Mouse (Mus musculus): ENCODE results near the gene Wdr1. TPM values are rescaled to one million over a fixed set of nuclear protein-coding genes. Genes with fewer than 3 reads are reported as not detected.

The Wdr1 gene
- polyA plus RNA-seq, 1 experiment from 2014 or later = 153 TPM

DNA sequence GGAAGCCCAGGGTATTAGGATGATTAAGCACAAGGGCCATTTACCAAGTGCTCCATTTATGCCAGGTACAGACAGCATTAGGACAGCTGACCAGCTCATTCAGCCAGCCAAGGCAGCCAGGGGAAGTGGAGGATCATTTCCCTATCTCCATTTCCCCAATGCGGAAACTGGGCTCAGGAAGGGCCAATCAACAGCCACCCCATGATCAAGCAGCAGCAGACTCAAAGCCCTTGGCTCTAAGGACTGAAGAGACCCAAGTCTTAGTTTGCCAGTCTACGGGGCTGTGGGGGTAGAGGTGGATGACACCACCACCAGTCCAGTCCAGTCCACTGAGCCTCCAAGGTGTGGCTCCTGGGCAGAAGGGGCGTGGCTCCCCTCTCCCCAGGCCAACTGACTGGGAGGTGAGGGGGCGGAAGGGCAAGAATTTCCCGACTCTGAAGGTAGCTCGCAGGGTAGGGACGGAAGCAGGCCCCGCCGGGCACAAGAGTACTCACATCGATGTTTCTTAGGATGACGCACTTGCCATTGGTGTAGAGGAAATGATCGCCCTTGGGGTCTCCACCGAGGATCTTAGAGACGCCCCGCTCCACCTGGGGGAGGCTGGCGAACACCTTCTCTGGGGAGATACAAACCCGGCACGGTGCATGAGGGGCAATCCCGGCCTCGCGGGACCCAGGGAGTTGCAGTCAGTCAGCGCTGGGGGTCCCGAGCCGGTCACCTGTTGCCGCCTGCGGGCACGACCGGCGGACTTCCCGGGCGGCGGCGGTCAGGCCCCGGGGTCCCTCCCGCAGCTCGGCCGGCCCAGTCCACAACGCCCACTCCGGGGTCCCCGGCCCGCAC lies 2.2 kb downstream of the Wdr1 start:
- Histone ChIP-seq H3K27me3 (no peaks in the 10 kb centered on the region), H3K9ac (peak overlapping the region; percentile 94), H3K36me3 (replicated peaks) (peaks cover 37% of the 10 kb centered on the region), H3K27ac (peak overlapping the region; percentile 92), H3K4me2 (peak overlapping the region; percentile 64), H3K9me3 (no peaks in the 10 kb centered on the region), H3K4me1 (peaks cover 24% of the 10 kb centered on the region), H3K4me3 (replicated peaks) (peak overlapping the region; percentile 94)
- WGBS = 1% methylated on average over 40 of the region's 41 CpGs
- peak; percentile 49 for ATAC-seq (ENCODE audit: low FRiP score)

DNA sequence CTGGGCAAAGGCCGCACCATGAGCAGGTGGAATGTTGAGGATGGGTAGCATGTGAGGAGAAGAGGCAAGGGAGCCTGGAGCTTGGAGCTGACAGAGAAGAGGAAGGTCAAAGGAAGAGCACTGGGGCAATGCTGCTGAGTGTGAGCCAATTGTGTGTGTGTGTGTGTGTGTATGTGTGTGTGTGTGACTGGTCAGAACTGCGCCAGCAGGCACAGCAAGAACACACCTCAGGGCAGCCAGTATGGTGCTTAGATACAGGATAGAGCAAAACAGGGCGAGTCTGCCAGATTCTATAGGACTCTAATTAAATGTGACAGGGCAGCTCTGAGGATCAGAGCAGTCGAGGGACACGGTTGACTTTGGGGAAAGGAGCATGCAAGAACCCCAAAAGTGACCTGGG lies 4.2 kb downstream of the Wdr1 start:
- Histone ChIP-seq H3K27ac (no peak overlapping the region), H3K9ac (no peak overlapping the region), H3K9me3 (no peaks in the 10 kb centered on the region), H3K36me3 (replicated peaks) (peaks cover 54% of the 10 kb centered on the region), H3K4me3 (replicated peaks) (no peak overlapping the region), H3K27me3 (no peaks in the 10 kb centered on the region), H3K4me2 (no peak overlapping the region), H3K4me1 (peaks cover 24% of the 10 kb centered on the region)
- 85% methylated on average over 5 of the region's 5 CpGs for WGBS
- no peak for ATAC-seq (ENCODE audit: low FRiP score)

DNA sequence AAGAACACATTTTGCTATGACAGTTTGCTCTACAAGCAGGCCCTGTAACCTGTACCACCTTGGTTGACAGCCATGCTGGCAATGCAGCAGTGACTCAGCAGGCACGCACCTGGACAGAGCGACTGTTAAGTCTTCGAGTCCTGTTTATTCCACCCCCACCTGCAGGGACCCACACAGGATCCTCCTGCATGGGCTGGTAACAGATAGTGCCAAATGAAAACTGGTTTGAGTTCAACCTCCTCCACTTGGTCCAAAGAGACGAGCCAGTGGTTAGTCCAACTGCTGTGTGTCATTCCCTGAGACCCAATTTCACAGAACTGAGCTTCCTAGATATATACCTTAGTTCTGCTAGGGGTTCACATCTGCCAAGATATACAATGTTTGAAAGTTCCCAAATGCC lies 5.2 kb downstream of the Wdr1 start:
- no peak overlapping the region for H3K4me2 ChIP-seq
- no peaks in the 10 kb centered on the region for H3K9me3 ChIP-seq
- H3K4me1 ChIP-seq = peaks cover 24% of the 10 kb centered on the region
- H3K36me3 ChIP-seq (replicated peaks) = peaks cover 54% of the 10 kb centered on the region
- H3K27ac ChIP-seq = no peak overlapping the region
- 95% methylated on average over 4 of the region's 4 CpGs for WGBS
- H3K4me3 ChIP-seq (replicated peaks) = no peak overlapping the region
- ATAC-seq (ENCODE audit: low FRiP score) = no peak
- H3K27me3 ChIP-seq = no peaks in the 10 kb centered on the region
- H3K9ac ChIP-seq = no peak overlapping the region

DNA sequence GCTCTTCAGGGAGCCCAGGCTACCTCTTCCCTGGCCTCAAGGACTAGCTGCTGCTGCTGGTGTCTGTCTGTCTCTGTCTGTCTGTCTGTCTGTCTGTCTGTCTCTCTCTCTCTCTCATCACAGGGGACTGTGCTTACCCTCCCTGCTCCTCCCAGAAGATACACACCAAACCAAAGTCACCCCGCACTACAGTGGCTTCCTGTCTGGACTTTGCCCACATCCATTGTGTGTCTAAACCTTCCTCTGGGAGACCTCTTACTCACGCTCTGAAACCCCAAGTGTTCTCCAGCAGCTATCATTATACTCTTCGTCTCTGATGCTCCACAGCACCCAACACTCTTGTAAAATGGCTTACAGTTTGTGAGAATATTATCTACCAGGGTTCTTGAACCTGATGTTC lies 6.6 kb downstream of the Wdr1 start:
- WGBS = 92% methylated on average over 3 of the region's 3 CpGs
- H3K9me3 ChIP-seq = no peaks in the 10 kb centered on the region
- H3K9ac ChIP-seq = no peak overlapping the region
- no peak overlapping the region for H3K4me3 ChIP-seq (replicated peaks)
- no peak overlapping the region for H3K27ac ChIP-seq
- peaks cover 62% of the 10 kb centered on the region for H3K36me3 ChIP-seq (replicated peaks)
- peaks cover 16% of the 10 kb centered on the region for H3K4me1 ChIP-seq
- no peak for ATAC-seq (ENCODE audit: low FRiP score)
- H3K4me2 ChIP-seq = no peak overlapping the region
- H3K27me3 ChIP-seq = no peaks in the 10 kb centered on the region

DNA sequence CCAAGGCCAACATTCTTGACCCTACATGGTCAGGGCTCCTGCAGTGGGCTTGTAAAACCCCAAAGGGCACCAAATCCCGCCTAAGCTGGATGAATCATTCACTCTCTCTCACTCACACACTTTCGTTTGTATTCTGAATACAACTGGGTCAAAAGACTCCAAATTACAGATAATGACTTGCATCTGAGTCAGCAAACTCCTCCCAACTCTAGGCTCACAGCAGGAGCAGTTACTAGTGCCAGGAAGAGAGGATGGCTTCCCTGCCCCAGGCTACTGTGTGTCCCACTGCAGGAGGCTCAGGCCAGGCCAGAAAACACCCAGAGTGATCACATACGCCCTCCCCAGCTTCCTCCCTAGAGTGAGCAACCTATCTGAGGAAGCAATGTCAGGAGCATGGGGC lies 9.1 kb downstream of the Wdr1 start:
- no peak overlapping the region for H3K4me3 ChIP-seq (replicated peaks)
- H3K9me3 ChIP-seq = no peaks in the 10 kb centered on the region
- H3K9ac ChIP-seq = no peak overlapping the region
- H3K36me3 ChIP-seq (replicated peaks) = peaks cover 77% of the 10 kb centered on the region
- no peaks in the 10 kb centered on the region; the same call in 1 of the 2 replicates for H3K4me1 ChIP-seq
- ATAC-seq (ENCODE audit: low FRiP score) = no peak
- WGBS = 61% methylated on average over 3 of the region's 3 CpGs
- H3K4me2 ChIP-seq = no peak overlapping the region
- H3K27me3 ChIP-seq = no peaks in the 10 kb centered on the region
- no peak overlapping the region for H3K27ac ChIP-seq

DNA sequence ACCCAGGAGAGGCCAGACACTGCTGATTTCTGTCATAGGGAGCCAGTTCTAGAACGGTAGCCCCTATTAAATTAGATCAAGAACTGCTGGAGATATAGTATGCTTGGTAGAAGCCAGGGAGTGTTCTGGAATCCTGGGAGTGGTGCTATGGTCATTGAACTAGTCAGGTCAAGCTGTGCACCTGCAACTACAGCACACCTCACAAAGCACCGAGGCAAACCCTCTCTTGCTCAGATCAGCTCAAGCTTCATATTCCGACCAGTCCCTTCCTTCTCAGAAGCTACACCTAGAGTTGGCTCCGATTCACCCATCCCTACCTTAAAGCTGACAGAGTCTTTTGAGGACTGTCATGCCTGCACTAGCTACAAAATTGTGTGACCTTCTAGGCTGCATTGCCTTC lies 9.5 kb downstream of the Wdr1 start:
- H3K4me2 ChIP-seq = no peak overlapping the region
- no peak for ATAC-seq (ENCODE audit: low FRiP score)
- 94% methylated on average over 4 of the region's 4 CpGs for WGBS
- no peaks in the 10 kb centered on the region for H3K27me3 ChIP-seq
- H3K9ac ChIP-seq = no peak overlapping the region
- no peak overlapping the region for H3K4me3 ChIP-seq (replicated peaks)
- H3K36me3 ChIP-seq (replicated peaks) = peaks cover 77% of the 10 kb centered on the region
- H3K4me1 ChIP-seq = no peaks in the 10 kb centered on the region
- H3K27ac ChIP-seq = no peak overlapping the region
- no peaks in the 10 kb centered on the region for H3K9me3 ChIP-seq

DNA sequence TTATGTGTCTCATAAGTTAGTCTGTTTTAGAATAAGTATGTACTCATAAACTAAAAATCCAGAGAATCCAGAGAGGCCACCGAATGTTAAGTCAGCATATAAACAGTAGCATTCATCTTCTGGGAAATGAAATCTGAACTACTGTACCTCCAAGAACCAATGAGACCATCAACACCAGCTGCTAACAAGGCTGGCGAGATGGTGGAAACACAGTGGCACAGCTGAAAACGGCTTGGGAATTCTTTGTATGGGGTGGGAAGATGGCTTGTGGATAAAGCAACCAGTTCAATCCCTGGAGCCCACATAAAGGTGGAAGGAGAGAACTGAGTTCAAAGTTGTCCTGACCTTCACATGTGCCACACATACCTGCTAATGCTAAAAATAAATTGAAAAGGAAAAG lies 10.4 kb downstream of the Wdr1 start:
- Histone ChIP-seq H3K9me3 (no peaks in the 10 kb centered on the region), H3K4me2 (no peak overlapping the region), H3K9ac (no peak overlapping the region), H3K4me3 (replicated peaks) (no peak overlapping the region), H3K36me3 (replicated peaks) (peaks cover 77% of the 10 kb centered on the region), H3K27me3 (no peaks in the 10 kb centered on the region), H3K27ac (no peak overlapping the region), H3K4me1 (no peaks in the 10 kb centered on the region)
- 87% methylated on average over 3 of the region's 3 CpGs for WGBS
- no peak for ATAC-seq (ENCODE audit: low FRiP score)

DNA sequence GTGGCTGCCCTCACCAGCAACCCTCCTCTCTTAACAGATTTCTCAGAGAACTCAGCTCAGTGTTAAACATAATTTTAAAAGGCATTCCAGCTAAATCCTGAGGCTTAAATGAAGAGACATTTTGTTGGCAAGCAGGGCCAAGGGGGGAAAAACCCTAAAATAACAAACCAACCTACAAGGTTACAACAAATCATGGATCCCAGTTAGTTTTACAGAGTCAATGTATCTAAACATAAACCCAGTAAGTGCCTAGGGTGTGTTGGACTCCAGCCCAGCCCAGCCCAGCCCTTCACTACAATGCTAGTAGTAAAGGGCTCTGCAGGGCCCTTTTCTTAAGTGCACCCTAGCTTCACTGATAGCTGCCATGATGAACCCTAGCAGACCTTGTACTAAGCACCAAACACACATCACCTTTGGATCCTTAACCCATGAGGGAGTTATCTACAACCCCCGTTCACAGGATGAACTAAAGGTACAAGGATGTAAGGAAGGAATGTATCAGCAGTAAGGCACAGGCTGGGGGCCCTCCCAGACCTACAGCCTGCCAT lies 12.7 kb downstream of the Wdr1 start:
- Histone ChIP-seq H3K4me1 (peaks cover 2% of the 10 kb centered on the region; the same call in 1 of the 2 replicates), H3K4me3 (replicated peaks) (no peak overlapping the region), H3K9me3 (no peaks in the 10 kb centered on the region), H3K27me3 (no peaks in the 10 kb centered on the region), H3K9ac (no peak overlapping the region), H3K27ac (no peak overlapping the region), H3K36me3 (replicated peaks) (peaks cover 80% of the 10 kb centered on the region), H3K4me2 (no peak overlapping the region)
- ATAC-seq (ENCODE audit: low FRiP score) = no peak
- 93% methylated on average over 1 of the region's 1 CpGs for WGBS

DNA sequence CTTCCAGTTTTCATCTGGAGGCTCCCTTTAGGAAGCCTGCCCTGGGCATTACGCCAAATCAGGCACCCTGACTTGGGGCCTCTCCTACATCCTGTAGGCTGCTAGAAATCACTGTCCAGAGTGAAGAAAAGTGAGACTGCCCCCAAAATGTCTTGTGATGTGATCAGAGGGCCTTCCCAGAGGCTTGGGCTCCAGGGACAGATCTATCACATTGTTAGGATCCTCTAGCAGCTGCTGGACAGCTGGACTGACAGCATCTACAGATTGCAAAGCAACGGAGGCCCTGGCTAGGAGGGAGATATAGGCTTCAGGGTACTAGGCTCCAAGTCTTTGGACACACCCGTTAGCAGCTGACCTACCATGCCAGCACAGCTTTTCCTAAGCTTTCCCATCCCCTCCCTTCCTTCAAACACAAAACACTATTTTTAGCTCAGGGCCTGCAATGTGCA lies 13.5 kb downstream of the Wdr1 start:
- no peak overlapping the region for H3K9ac ChIP-seq
- no peak overlapping the region for H3K27ac ChIP-seq
- H3K4me2 ChIP-seq = no peak overlapping the region
- peaks cover 2% of the 10 kb centered on the region; the same call in 1 of the 2 replicates for H3K4me1 ChIP-seq
- ATAC-seq (ENCODE audit: low FRiP score) = no peak
- peaks cover 82% of the 10 kb centered on the region for H3K36me3 ChIP-seq (replicated peaks)
- H3K9me3 ChIP-seq = no peaks in the 10 kb centered on the region
- H3K27me3 ChIP-seq = no peaks in the 10 kb centered on the region
- no peak overlapping the region for H3K4me3 ChIP-seq (replicated peaks)
- WGBS = 82% methylated on average over 3 of the region's 3 CpGs

DNA sequence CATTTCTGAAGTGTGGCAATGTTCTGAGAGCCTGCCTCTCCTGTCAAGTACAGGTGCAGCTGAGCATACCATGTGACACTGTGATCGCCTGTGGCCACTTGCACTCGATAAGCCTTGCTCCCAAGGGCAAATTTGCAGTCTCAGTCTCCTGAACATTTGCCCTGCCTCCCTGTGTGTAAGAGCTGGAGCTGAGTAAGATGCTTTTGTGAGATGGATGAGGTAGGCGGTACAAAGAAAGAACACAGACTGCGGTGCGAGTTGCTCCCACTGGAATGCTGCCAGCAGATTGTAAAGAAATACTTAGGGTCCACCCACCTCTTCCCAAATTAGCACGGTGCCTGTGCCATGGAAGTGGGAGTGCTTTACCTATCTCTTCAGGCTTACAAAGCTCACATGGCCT lies 15.6 kb downstream of the Wdr1 start:
- Histone ChIP-seq H3K9ac (no peak overlapping the region), H3K4me3 (replicated peaks) (no peak overlapping the region), H3K27me3 (no peaks in the 10 kb centered on the region), H3K27ac (no peak overlapping the region), H3K36me3 (replicated peaks) (peaks cover 97% of the 10 kb centered on the region), H3K4me1 (peaks cover 2% of the 10 kb centered on the region; the same call in 1 of the 2 replicates), H3K4me2 (no peak overlapping the region), H3K9me3 (no peaks in the 10 kb centered on the region)
- 67% methylated on average over 6 of the region's 6 CpGs for WGBS
- 0 out of 2 replicates have a peak, but pooled peaks have one; percentile 30 for ATAC-seq (ENCODE audit: low FRiP score)

DNA sequence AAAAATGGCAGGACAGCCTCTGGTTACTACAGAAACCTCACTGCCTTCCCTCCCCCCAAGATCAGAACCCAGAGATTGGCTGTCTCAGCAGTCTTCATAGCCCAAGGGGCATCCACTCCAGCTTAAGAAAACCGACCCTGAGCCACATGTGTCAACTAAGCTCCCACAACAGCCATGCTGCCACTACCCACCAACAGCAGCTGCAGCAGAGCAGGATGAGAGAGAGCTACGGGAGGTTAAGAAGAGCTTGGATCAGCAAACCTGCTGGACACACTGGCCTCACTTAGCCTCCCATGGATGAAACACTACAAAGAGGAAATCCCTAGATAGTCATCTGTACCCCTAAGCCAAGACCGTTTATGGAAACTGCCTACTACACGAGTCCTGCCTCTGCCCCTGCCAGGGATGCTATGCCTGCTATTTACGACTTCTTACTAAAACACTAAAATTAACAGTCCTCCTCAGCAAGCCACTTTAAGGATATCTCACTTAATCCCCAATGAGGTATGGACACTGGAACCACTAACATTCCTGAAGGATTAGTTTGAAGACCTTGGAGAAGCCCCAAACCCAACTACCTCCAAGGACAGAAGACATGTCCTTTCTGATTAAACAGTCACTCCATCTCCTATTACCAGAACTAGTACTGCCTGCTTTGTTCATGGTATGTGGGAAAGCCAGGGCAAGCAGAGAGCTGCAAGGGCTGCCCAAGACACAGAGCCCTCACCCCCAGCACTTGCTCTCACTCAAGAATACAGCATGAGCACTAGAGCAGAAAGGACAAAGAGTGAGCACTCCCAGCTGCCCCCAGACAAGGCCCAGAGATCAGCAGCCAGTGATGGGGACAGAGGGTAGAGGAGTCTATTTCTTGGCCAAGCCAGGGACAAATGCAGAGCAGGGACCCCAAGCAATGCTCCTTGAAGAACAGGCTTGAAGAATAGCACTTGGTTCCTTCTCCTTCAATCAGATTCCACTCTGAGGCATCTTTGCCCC lies 18.3 kb downstream of the Wdr1 start:
- Histone ChIP-seq H3K27ac (no peak overlapping the region), H3K9ac (no peak overlapping the region), H3K4me2 (no peak overlapping the region), H3K27me3 (no peaks in the 10 kb centered on the region), H3K4me1 (peaks cover 2% of the 10 kb centered on the region; the same call in 1 of the 2 replicates), H3K36me3 (replicated peaks) (peaks cover 99% of the 10 kb centered on the region), H3K9me3 (no peaks in the 10 kb centered on the region), H3K4me3 (replicated peaks) (no peak overlapping the region)
- ATAC-seq (ENCODE audit: low FRiP score) = no peak
- 92% methylated on average over 5 of the region's 5 CpGs for WGBS

Data from forebrain, embryonic 12.5 days (tissue).